Mouse (Mus musculus): ENCODE measurements around the gene Il31ra.

GRCm38 (mm10) chr13:112551641-112552548, 42.3 kb downstream of the Il31ra start:
- TF ChIP-seq POLR2A (IDR thresholded peaks at IDR 0.05; ENCODE audit: borderline replicate concordance, low read depth, low read length) (no peak), CTCF (IDR thresholded peaks at IDR 0.05; ENCODE audit: low read depth, low read length) (no peak)

All from bone marrow macrophage, adult 2 months (primary cell).